Comparison of ENCODE assay signal across 9 mouse cellular contexts in genomic region chr5:111139622-111140021, GRCm38 (mm10).
A peak's percentile ranks its signal among the peaks of the same experiment; 100 is the strongest.
DNase-seq lines count a peak whose midpoint lies in the region; ATAC-seq and TF ChIP-seq lines count a peak whose summit lies in the region.
"Had no signal": no experiment of that assay in that cellular context is flagged by ENCODE, and none has a peak within 500 bp of the region (broad histone marks: within the 10 kb centered on the region; RNA-seq: fewer than 3 reads in every experiment).

No protein-coding gene starts in this region.

- peaks cover 52% of the 10 kb centered on the region for H3K4me1 ChIP-seq in heart, embryonic 10.5 days
- H3K4me1 ChIP-seq in lung, postnatal 0 days (ENCODE audit: insufficient read depth, low read depth, low read length) = peaks cover 12% of the 10 kb centered on the region

- TF ChIP-seq CTCF in lung, postnatal 0 days (IDR thresholded peaks at IDR 0.05) = no peak

- H3K27me3 ChIP-seq in heart, embryonic 10.5 days (ENCODE audit: insufficient read depth, poor library complexity, severe bottlenecking) = peaks cover 14% of the 10 kb centered on the region; the same call in 1 of the 2 replicates
- H3K27me3 ChIP-seq in lung, postnatal 0 days (replicated peaks; ENCODE audit: insufficient read depth, low read length) = no peaks in the 10 kb centered on the region

- peak; percentile 26 for DNase-seq in adrenal gland, postnatal 14 days
- no peak for DNase-seq in adrenal gland, adult 18-20 months (ENCODE audit: low spot score in 2 of 2)
- no peak for DNase-seq in heart, embryonic 10.5 days (ENCODE audit: low spot score)
- DNase-seq in kidney, adult 8-10 months = peak; percentile 42 to 48
- peak; percentile 66 for DNase-seq in lung, postnatal 0 days (ENCODE audit: low spot score)
- DNase-seq in thymus, postnatal 10 days (ENCODE audit: low spot score in 2 of 2) = no peak
- no peak for DNase-seq in layer of hippocampus, adult 11-12 months (ENCODE audit: low spot score)
- DNase-seq: adrenal gland, adult 8-10 months had no signal

- WGBS in heart, embryonic 10.5 days = 48% methylated on average over 14 of the region's 14 CpGs
- whole genome bisulfite sequencing in lung, postnatal 0 days = 30% methylated on average over 14 of the region's 14 CpGs

- H3K27ac ChIP-seq in heart, embryonic 10.5 days = peak overlapping the region; percentile 76
- H3K27ac ChIP-seq in lung, postnatal 0 days (ENCODE audit: low read length) = peak overlapping the region; percentile 78

- peak; percentile 87 for ATAC-seq in lung, postnatal 0 days
- ATAC-seq in erythroblast, adult 5-6 weeks (replicated peaks; ENCODE audit: low FRiP score, poor library complexity, severe bottlenecking) = no peak

- H3K9ac ChIP-seq in lung, postnatal 0 days (replicated peaks; ENCODE audit: low read depth) = no peak overlapping the region

- H3K9me3 ChIP-seq in heart, embryonic 10.5 days = no peaks in the 10 kb centered on the region
- H3K9me3 ChIP-seq in lung, postnatal 0 days (ENCODE audit: low read length) = no peaks in the 10 kb centered on the region

- TF ChIP-seq EP300 in lung, postnatal 0 days (IDR thresholded peaks at IDR 0.05) = peak; percentile 52; the same call in 1 of the 2 replicates

- peak overlapping the region; percentile 19; the same call in 1 of the 2 replicates for H3K4me2 ChIP-seq in lung, postnatal 0 days (replicated peaks; ENCODE audit: low read depth, low read length)

- no peaks in the 10 kb centered on the region for H3K36me3 ChIP-seq in heart, embryonic 10.5 days
- no peaks in the 10 kb centered on the region for H3K36me3 ChIP-seq in lung, postnatal 0 days (ENCODE audit: insufficient read depth, low read length)

- H3K4me3 ChIP-seq in heart, embryonic 10.5 days = no peak overlapping the region
- H3K4me3 ChIP-seq in lung, postnatal 0 days (ENCODE audit: low read depth, low read length) = no peak overlapping the region

Comparison
In these comparisons a context has a peak if more than half of its experiments do, and no peak if none do; other contexts are left out.
1. DNase-seq: peak in adrenal gland, postnatal 14 days (single experiment), kidney, adult 8-10 months (2 of 2) and lung, postnatal 0 days (single experiment); none in adrenal gland, adult 18-20 months (0 of 2), heart, embryonic 10.5 days (single experiment), thymus, postnatal 10 days (0 of 2) and layer of hippocampus, adult 11-12 months (single experiment).